Mouse (Mus musculus) stomach, embryonic 15.5 days (tissue): Measurements from ENCODE around the gene Pde11a. TPM values are rescaled to one million over a fixed set of nuclear protein-coding genes. Genes with fewer than 3 reads are reported as not detected.
"Not testable (repeated sequence)": the region's sequence is repeated elsewhere in the genome, so short reads cannot be mapped to it uniquely, and the experiment has no call there.

Experiments used
- ATAC-seq: fragments of 200-750 bp; cut with Nextera tagmentation; 2 replicates; pipeline ENCODE4 v1.8.0; 2017; ENCODE audit warnings: low read depth, moderate number of reproducible peaks, moderate TSS enrichment; ENCODE audit not compliant: insufficient read depth, low FRiP score
- H3K27ac ChIP-seq: fragments of 300-500 bp; sonication (generic); 2 replicates; pipeline ENCODE4 v1.5.1; 2015; ENCODE audit warnings: mild to moderate bottlenecking, inconsistent platforms
- H3K27me3 ChIP-seq: fragments of 300-500 bp; sonication (generic); replicated peaks from 2 replicates; pipeline ENCODE4 v1.6.1; 2015; ENCODE audit warnings: inconsistent platforms
- H3K36me3 ChIP-seq: fragments of 300-500 bp; sonication (generic); 2 replicates; pipeline ENCODE4 v1.6.1; 2015; ENCODE audit warnings: inconsistent platforms
- H3K4me1 ChIP-seq: fragments of 300-500 bp; sonication (generic); 2 replicates; pipeline ENCODE4 v1.6.1; 2015; ENCODE audit warnings: inconsistent platforms
- H3K4me2 ChIP-seq: fragments of 300-500 bp; sonication (generic); 2 replicates; pipeline ENCODE4 v1.6.1; 2015; ENCODE audit warnings: mild to moderate bottlenecking, inconsistent platforms
- H3K4me3 ChIP-seq: fragments of 300-500 bp; sonication (generic); replicated peaks from 2 replicates; pipeline ENCODE4 v1.5.1; 2015; ENCODE audit warnings: inconsistent platforms
- H3K9ac ChIP-seq: fragments of 300-500 bp; sonication (generic); 2 replicates; pipeline ENCODE4 v1.6.1; 2015; ENCODE audit warnings: inconsistent platforms
- H3K9me3 ChIP-seq: fragments of 300-500 bp; sonication (generic); 2 replicates; pipeline ENCODE4 v1.6.1; 2016; ENCODE audit warnings: inconsistent platforms
- WGBS: fragments of 180-500 bp; shearing (Covaris S2); methylation state at CpG from one replicate; pipeline ENCODE4 v1.1.7; 2015; 5-methylcytosine and 5-hydroxymethylcytosine counted together
- polyA plus RNA-seq: library from polyadenylated mRNA; unstranded; fragments of >200 nt; fragmentation: Nextera tagmentation; extraction: Ambion mirVana; gene quantifications from 2 replicates; pipeline ENCODE4 v1.2.1, GENCODE M21; 2015

Gene Pde11a
- polyA plus RNA-seq, 1 experiment from 2014 or later, result 0.18 TPM

DNA sequence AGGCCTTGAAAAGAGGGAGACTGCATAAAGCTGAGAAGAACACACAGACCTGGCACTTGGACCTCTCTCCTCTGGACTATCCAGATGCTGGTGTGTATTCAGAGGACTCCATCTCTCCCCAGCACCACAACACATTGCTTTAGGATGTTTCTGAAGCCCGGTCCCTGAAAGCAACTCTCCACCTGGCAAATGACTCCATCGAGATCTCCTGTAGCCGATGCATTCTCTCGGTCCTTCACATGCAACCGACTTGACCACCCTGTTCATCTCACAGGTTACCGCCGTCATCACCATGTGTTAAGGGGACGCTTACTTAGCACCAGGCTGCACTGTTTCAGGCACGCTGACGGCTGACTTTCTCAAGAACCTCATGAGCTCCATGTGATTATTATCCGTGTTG, 343.7 kb downstream of the Pde11a start:
- Histone ChIP-seq H3K27ac (no peak overlapping the region), H3K4me3 (no peak overlapping the region), H3K36me3 (no peaks in the 10 kb centered on the region), H3K9ac (no peak overlapping the region), H3K27me3 (no peaks in the 10 kb centered on the region), H3K4me2 (no peak overlapping the region), H3K9me3 (no peaks in the 10 kb centered on the region), H3K4me1 (peaks cover 3% of the 10 kb centered on the region; the same call in 1 of the 2 replicates)
- no peak for ATAC-seq
- 92% methylated on average over 11 of the region's 11 CpGs for WGBS

DNA sequence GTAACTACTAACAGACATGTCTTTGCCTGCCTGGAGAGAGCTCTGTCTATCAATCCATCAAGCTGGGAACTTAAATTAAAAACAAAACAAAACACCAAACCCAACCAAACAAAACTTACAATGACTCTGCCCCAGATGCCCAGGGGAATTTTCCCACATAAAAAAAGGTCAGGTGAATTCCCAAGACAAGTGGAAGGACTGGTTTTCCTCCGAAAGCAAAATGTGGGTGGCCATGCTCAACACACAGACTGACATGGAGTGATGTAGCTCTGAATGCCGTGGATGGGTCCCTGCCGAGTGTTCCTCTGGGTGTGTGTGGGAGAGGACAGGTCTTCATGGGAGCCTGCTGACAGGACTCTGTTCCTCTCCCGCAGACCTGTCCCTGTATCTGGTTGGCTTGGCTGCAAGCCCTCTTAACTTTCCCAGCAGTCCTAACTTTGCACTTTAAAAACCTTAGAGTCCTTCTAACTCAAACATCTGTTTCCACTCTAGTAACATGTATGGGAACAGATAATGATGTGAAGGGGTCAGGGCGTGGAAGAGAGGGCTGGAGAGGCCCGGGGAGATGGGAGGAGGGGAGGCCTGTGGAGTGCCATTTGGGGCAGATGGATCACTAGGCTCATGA, 346.9 kb downstream of the Pde11a start:
- Histone ChIP-seq H3K36me3 (no peaks in the 10 kb centered on the region), H3K27ac (no peak overlapping the region), H3K4me3 (no peak overlapping the region), H3K9me3 (no peaks in the 10 kb centered on the region), H3K27me3 (no peaks in the 10 kb centered on the region), H3K9ac (no peak overlapping the region), H3K4me1 (peaks cover 5% of the 10 kb centered on the region; the same call in 1 of the 2 replicates), H3K4me2 (no peak overlapping the region)
- 24% methylated on average over 6 of the region's 6 CpGs for WGBS
- no peak for ATAC-seq

DNA sequence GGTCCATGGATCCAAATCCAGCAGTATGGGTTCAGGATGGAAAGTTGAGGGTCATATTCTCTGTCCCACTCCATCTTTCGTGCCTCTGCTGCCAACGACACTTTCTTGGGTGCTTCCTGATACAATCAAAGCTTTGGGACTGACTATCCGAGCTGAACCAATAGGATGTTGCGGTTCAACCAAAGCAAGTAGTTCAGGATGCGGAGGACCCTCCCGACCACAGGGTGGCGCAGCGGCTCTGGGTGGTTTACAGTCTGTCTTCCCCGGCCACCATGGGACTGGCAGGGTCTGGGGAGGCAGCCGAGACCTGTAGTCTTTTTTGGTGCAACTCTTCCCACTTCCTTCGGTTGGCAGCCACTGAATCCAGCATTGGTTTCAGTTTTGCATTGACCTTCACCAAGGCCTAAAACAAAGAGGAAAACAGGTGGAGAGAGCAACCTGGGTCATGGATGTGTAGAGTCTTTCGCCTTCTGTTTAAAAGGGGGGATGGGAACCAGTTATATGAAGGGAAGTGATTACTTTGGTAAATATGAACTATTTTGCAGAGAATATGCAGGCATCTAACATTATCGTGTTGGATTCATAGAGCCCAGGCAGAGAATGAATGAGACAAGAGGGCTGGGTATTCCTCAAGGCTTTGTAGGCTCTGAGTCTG, 347.6 kb downstream of the Pde11a start:
- Histone ChIP-seq H3K27ac (no peak overlapping the region), H3K4me2 (0 out of 2 replicates have a peak overlapping the region, but pooled peaks have one; percentile 34), H3K9me3 (no peaks in the 10 kb centered on the region), H3K9ac (no peak overlapping the region), H3K27me3 (no peaks in the 10 kb centered on the region), H3K4me3 (no peak overlapping the region), H3K4me1 (peaks cover 5% of the 10 kb centered on the region; the same call in 1 of the 2 replicates), H3K36me3 (no peaks in the 10 kb centered on the region)
- 50% methylated on average over 13 of the region's 13 CpGs for WGBS
- ATAC-seq, result no peak

DNA sequence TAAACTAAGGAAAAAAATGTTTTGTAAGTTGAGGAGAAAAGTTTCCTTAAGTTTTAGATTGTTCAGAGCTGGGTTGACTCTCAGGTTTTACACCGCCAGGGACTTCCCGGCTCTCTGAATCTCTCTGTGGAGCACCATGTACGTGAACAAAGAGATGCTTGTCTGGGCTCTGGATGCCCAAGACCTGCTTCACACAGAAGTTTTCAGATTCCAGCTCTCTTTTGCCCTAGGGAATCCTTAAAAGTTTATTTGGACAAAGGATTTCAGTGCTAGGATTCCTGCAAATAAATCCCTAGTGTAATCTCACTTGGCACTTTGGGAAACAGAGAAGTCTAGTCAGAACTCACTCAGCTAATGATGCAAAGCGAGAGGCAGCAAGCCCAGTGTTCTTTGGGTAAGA, 348.9 kb downstream of the Pde11a start:
- H3K27me3 ChIP-seq, result no peaks in the 10 kb centered on the region
- no peak overlapping the region for H3K27ac ChIP-seq
- no peak overlapping the region for H3K4me2 ChIP-seq
- peaks cover 7% of the 10 kb centered on the region for H3K4me1 ChIP-seq
- H3K36me3 ChIP-seq, result no peaks in the 10 kb centered on the region
- 50% methylated on average over 4 of the region's 4 CpGs for WGBS
- no peak overlapping the region for H3K9ac ChIP-seq
- no peak overlapping the region for H3K4me3 ChIP-seq
- no peak for ATAC-seq
- no peaks in the 10 kb centered on the region for H3K9me3 ChIP-seq

DNA sequence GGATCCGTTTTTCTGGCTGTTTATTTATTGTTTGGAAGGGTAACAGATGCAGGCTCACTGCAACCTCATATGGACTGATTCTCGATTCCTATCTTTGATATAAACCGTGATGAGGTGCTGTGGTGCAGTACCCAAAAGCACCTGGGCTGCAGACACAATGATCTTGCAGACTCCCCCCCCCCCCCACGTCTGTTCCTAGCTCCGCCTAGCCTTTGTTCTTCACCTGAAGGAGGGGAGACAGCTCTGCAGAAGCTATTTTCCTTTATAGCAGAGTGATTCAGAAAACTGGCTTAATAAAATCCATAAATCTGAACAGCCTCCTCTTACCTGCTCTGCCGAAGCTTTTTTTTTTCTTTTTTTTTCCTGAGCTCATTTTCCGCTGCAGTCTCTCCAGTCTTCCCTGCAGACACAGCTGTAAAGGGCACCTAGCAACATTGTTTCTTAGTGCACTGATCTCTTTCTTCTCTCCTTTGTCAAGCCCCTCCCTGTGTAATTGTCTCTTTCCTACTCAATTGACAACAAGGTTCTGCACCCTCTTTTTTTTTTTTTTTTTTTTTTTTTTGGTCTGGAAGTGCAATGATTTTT, 349.7 kb downstream of the Pde11a start:
- no peaks in the 10 kb centered on the region for H3K36me3 ChIP-seq
- H3K4me1 ChIP-seq, result peaks cover 7% of the 10 kb centered on the region
- H3K4me2 ChIP-seq, result no peak overlapping the region
- no peak for ATAC-seq
- no peak overlapping the region for H3K4me3 ChIP-seq
- WGBS, result 31% methylated on average over 7 of the region's 7 CpGs
- H3K9me3 ChIP-seq, result no peaks in the 10 kb centered on the region
- H3K27me3 ChIP-seq, result no peaks in the 10 kb centered on the region
- H3K9ac ChIP-seq, result no peak overlapping the region
- H3K27ac ChIP-seq, result no peak overlapping the region

DNA sequence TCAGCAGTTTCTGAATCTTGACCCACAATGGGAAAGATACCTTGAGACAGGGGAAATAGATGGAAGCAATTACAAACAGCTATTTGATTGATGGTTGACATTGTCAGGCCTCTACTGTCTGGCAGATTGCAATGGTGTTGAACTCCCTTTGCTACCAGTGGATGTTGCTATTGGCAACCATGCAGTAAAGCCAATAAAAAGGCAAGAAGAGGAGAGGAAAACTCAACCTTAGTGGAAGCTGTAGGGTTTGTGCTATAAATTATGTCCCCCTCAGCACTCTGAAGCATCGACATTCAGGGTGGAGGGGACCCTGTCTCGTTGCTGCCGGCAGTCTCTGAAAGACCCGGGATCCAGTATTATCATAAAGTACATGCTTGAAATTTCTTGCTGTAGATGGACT, 350.2 kb downstream of the Pde11a start:
- WGBS, result 27% methylated on average over 4 of the region's 4 CpGs
- ATAC-seq, result no peak
- no peak overlapping the region for H3K4me3 ChIP-seq
- H3K9ac ChIP-seq, result no peak overlapping the region
- no peaks in the 10 kb centered on the region for H3K9me3 ChIP-seq
- no peaks in the 10 kb centered on the region for H3K36me3 ChIP-seq
- no peaks in the 10 kb centered on the region for H3K27me3 ChIP-seq
- no peak overlapping the region for H3K4me2 ChIP-seq
- peaks cover 7% of the 10 kb centered on the region for H3K4me1 ChIP-seq
- no peak overlapping the region for H3K27ac ChIP-seq

DNA sequence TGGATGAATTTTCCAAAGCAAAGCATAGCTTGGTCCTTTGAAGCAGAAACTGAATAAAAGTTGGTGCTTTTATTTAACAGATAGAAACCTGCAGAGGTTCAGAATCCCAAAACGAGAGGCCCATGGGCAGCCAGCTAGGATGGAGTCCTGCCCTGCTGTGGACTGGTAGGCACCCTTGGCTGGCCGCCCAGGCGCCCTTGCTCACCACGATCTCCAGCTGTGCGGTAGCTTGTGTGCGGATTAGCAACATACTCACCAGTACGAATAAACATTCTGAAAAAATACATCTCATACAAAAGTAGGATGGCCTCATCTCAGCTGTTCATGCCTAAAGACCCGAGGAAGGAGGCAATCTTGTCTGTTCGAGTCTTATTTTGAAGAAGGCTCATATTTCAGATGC, 350.8 kb downstream of the Pde11a start:
- Histone ChIP-seq H3K4me3 (no peak overlapping the region), H3K4me1 (peaks cover 7% of the 10 kb centered on the region), H3K36me3 (no peaks in the 10 kb centered on the region), H3K9me3 (no peaks in the 10 kb centered on the region), H3K27me3 (no peaks in the 10 kb centered on the region), H3K27ac (no peak overlapping the region), H3K4me2 (no peak overlapping the region), H3K9ac (no peak overlapping the region)
- WGBS, result 54% methylated on average over 9 of the region's 9 CpGs
- ATAC-seq, result no peak

DNA sequence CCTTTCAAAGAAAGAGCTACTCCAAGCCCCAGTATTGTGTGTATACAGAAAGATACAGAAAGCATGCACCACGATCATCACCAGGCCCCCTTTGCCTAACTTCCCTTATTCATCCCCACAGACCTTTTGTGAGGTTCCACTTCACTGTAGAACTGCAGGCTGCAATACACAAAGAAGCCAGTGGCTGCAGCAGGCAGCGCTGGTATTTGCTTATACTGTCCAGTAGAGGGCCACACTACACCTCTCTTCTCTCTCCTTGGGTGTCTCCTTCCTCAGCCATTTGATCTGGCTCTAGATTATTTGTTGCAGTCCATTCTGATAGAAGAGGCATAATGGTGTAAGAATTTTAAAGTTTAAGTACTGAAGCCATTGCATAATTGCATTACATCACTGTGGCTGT, 353.4 kb downstream of the Pde11a start:
- ATAC-seq, result peak; percentile 52; the same call in 1 of the 2 replicates
- no peak overlapping the region for H3K4me2 ChIP-seq
- peaks cover 7% of the 10 kb centered on the region; the same call in 1 of the 2 replicates for H3K4me1 ChIP-seq
- H3K4me3 ChIP-seq, result no peak overlapping the region
- 0% methylated on average over 2 of the region's 2 CpGs for WGBS
- no peaks in the 10 kb centered on the region for H3K36me3 ChIP-seq
- no peaks in the 10 kb centered on the region for H3K9me3 ChIP-seq
- no peaks in the 10 kb centered on the region for H3K27me3 ChIP-seq
- H3K27ac ChIP-seq, result no peak overlapping the region
- no peak overlapping the region for H3K9ac ChIP-seq

DNA sequence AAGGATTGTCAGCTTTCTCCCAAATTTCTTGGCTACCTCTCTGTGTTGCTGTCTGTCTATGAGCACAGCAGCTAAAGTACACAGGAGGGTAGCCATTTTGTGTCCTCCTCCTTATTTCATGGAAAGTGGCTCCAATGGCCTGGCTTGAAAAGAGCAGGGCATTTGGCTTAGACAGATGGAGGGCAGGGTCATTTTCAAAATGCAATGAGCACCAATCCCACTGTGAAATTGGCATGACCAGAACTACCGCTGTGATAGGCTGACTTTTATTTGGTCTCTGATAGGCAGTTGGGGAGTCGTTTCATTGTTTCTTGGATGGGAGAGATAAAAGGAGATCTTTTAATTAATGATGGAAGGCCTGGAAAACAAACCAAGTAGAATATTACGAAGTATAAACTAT, 354.7 kb downstream of the Pde11a start:
- Histone ChIP-seq H3K27me3 (no peaks in the 10 kb centered on the region), H3K36me3 (no peaks in the 10 kb centered on the region), H3K4me3 (no peak overlapping the region), H3K9ac (no peak overlapping the region), H3K27ac (no peak overlapping the region), H3K9me3 (no peaks in the 10 kb centered on the region), H3K4me2 (no peak overlapping the region), H3K4me1 (peaks cover 7% of the 10 kb centered on the region; the same call in 1 of the 2 replicates)
- WGBS, result 77% methylated on average over 3 of the region's 3 CpGs
- no peak for ATAC-seq

DNA sequence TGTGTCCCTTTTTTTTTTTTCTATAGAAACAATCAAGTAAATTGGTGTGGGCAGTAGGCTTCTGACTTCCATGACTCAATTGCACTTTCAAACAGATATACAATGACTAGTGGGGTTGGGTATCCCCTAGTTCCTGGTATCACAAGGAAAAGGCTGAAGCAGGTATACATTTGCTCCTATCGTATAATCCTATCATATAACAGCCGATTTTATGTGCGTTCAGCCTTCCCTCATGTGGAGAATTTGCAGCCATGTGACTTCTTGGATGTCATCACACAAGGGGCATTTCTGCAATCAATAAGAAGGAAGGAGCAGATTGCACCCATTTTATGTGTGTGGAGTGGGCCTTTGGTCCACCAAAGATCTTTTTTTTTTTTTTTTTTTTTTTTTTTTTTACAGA, 355.5 kb downstream of the Pde11a start:
- no peak overlapping the region for H3K27ac ChIP-seq
- no peaks in the 10 kb centered on the region for H3K9me3 ChIP-seq
- no peak for ATAC-seq
- H3K27me3 ChIP-seq, result no peaks in the 10 kb centered on the region
- H3K4me2 ChIP-seq, result no peak overlapping the region
- no peak overlapping the region for H3K4me3 ChIP-seq
- 99% methylated on average over 3 of the region's 3 CpGs for WGBS
- no peak overlapping the region for H3K9ac ChIP-seq
- H3K4me1 ChIP-seq, result peaks cover 2% of the 10 kb centered on the region; the same call in 1 of the 2 replicates
- no peaks in the 10 kb centered on the region for H3K36me3 ChIP-seq

DNA sequence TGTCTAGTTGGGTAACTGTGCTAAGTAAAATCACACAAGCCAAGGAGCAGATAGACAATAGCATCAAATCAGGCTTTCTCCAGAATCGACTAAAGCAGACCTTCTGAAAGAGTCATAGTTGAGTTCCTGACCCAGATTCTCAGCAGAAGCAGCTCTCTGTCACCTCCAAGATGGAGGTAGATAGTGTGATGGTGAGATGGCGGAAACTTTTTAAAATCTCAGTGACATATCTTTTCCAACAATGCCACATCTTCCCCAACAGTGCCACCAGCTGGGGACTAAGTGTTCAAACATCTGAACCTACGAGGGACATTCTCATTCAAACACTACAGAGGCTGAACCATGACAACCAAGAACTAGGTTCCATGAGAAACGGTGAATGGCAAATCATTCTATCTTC, 355.9 kb downstream of the Pde11a start:
- H3K27me3 ChIP-seq, result no peaks in the 10 kb centered on the region
- H3K9me3 ChIP-seq, result no peaks in the 10 kb centered on the region
- no peak overlapping the region for H3K4me2 ChIP-seq
- H3K9ac ChIP-seq, result no peak overlapping the region
- ATAC-seq, result no peak
- peaks cover 2% of the 10 kb centered on the region; the same call in 1 of the 2 replicates for H3K4me1 ChIP-seq
- no peak overlapping the region for H3K4me3 ChIP-seq
- WGBS, result 94% methylated on average over 4 of the region's 4 CpGs
- H3K27ac ChIP-seq, result no peak overlapping the region
- H3K36me3 ChIP-seq, result no peaks in the 10 kb centered on the region

DNA sequence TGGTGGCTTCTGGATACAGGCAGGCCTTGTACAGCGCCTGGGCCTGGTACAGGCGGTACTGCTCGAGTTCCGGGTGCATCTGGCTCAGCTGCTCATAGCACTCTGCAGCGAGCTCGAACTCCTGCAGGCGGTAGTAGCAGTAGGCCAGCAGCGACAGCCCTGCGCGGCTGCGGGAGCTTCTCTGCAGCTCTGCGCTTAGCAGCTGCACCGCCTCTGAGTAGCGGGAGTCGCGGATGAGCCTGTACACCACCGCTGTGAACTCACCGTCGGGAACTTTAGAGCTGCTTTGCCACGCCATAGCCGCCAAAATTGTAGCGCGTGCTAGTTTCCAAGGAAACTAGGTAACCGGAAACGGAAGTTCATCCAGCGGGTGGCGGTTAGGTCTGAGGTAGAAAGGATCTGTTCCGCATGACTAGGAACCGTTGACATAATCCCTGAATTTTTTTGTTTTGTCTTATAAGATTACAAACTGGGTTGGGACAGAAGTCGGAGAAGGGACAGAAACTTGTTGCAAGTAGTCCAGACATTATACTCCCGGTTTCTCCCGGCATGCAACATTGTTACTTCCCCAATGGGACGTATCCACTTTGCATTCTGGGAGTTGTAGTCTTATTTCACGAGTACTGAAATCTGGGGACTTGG, 357.0 kb downstream of the Pde11a start, which contains the start of gene Ttc30a1:
Ttc30a1 (minus strand) TSS at position 528 of the 642 bp plus-strand sequence.
- not testable (repeated sequence) for H3K36me3 ChIP-seq, H3K9ac ChIP-seq, H3K4me1 ChIP-seq, H3K9me3 ChIP-seq, H3K27me3 ChIP-seq
- ATAC-seq, result peak; percentile 59
- Histone ChIP-seq H3K4me2 (peak within 1 kb of the TSS; percentile 81), H3K27ac (0 out of 2 replicates have a peak within 1 kb of the TSS, but pooled peaks have one; percentile 9), H3K4me3 (peak within 1 kb of the TSS; percentile 50)
- 4% methylated on average over 33 of the region's 34 CpGs for WGBS
